Mouse (Mus musculus) lung, embryonic 14.5 days (tissue): ENCODE results near the gene Galnt17. TPM values are rescaled to one million over a fixed set of nuclear protein-coding genes. Genes with fewer than 3 reads are reported as not detected.
A peak's percentile ranks its signal among the peaks of the same experiment; 100 is the strongest.

ENCODE experiments used
- ATAC-seq: fragments of 200-750 bp; cut with Nextera tagmentation; 2 replicates; pipeline ENCODE4 v1.8.0; 2017; ENCODE audit warnings: mild to moderate bottlenecking, moderate TSS enrichment, moderate library complexity; ENCODE audit not compliant: insufficient read depth
- DNase-seq: peaks from one replicate; pipeline ENCODE4 v3.0.0-alpha.2; 2015
- H3K27ac ChIP-seq: fragments of 300-500 bp; sonication (generic); 2 replicates; pipeline ENCODE4 v1.5.1; 2014; ENCODE audit warnings: low read depth, mild to moderate bottlenecking, moderate library complexity
- H3K27me3 ChIP-seq: fragments of 300-500 bp; sonication (generic); 2 replicates; pipeline ENCODE4 v1.6.1; 2014; ENCODE audit warnings: low read length, control low read depth; ENCODE audit not compliant: insufficient read depth
- H3K36me3 ChIP-seq: fragments of 300-500 bp; sonication (generic); 2 replicates; pipeline ENCODE4 v1.6.1; 2014; ENCODE audit warnings: control low read depth; ENCODE audit not compliant: insufficient read depth
- H3K4me1 ChIP-seq: fragments of 300-500 bp; sonication (generic); 2 replicates; pipeline ENCODE4 v1.6.1; 2014; ENCODE audit warnings: antibody characterized with exemption, control low read depth; ENCODE audit not compliant: insufficient read depth
- H3K4me2 ChIP-seq: fragments of 300-500 bp; sonication (generic); 2 replicates; pipeline ENCODE4 v1.6.1; 2014; ENCODE audit warnings: mild to moderate bottlenecking
- H3K4me3 ChIP-seq: fragments of 300-500 bp; sonication (generic); 2 replicates; pipeline ENCODE4 v1.5.1; 2014; ENCODE audit warnings: low read depth, low read length
- H3K9ac ChIP-seq: fragments of 300-500 bp; sonication (generic); 2 replicates; pipeline ENCODE4 v1.6.1; 2014
- H3K9me3 ChIP-seq: fragments of 300-500 bp; sonication (generic); 2 replicates; pipeline ENCODE4 v1.6.1; 2016; ENCODE audit warnings: low read depth, low read length, control low read depth
- CTCF ChIP-seq: IDR thresholded peaks from 2 replicates; pipeline ENCODE4 v1.5.1; 2016; ENCODE audit warnings: antibody characterized with exemption, low read depth
- WGBS: fragments of 180-500 bp; shearing (Covaris S2); extraction: QIAGEN DNeasy Blood & Tissue Kit; methylation state at CpG from one replicate; pipeline ENCODE4 v1.1.7; 2014; 5-methylcytosine and 5-hydroxymethylcytosine counted together
- polyA plus RNA-seq: library from polyadenylated mRNA; unstranded; fragments of >200 nt; fragmentation: Nextera tagmentation; extraction: Ambion mirVana; gene quantifications from 2 replicates; pipeline ENCODE4 v1.2.1, GENCODE M21; 2014

Gene Galnt17
- polyA plus RNA-seq, 1 experiment from 2014 or later, result 1.2 TPM

- Histone ChIP-seq H3K9ac (no peak overlapping the region), H3K27me3 (no peaks in the 10 kb centered on the region), H3K4me2 (no peak overlapping the region), H3K27ac (no peak overlapping the region), H3K4me3 (no peak overlapping the region), H3K9me3 (no peaks in the 10 kb centered on the region), H3K36me3 (no peaks in the 10 kb centered on the region), H3K4me1 (no peaks in the 10 kb centered on the region)
- WGBS, result 32% methylated on average over 1 of the region's 1 CpGs
- no peak for DNase-seq
- TF ChIP-seq CTCF, result peak; percentile 23
- no peak for ATAC-seq
These were observed 230.6 kb downstream of the Galnt17 start for GRCm38 (mm10) chr5:131077682-131078081.

- H3K4me3 ChIP-seq, result no peak overlapping the region
- H3K27ac ChIP-seq, result no peak overlapping the region
- 90% methylated on average over 7 of the region's 7 CpGs for WGBS
- no peak for DNase-seq
- TF ChIP-seq CTCF, result peak; percentile 13; the same call in 1 of the 2 replicates
- no peaks in the 10 kb centered on the region for H3K27me3 ChIP-seq
- H3K36me3 ChIP-seq, result no peaks in the 10 kb centered on the region
- H3K4me2 ChIP-seq, result no peak overlapping the region
- no peak overlapping the region for H3K9ac ChIP-seq
- ATAC-seq, result no peak
- H3K4me1 ChIP-seq, result no peaks in the 10 kb centered on the region
- H3K9me3 ChIP-seq, result no peaks in the 10 kb centered on the region
These were observed 232.5 kb downstream of the Galnt17 start for GRCm38 (mm10) chr5:131075795-131076194.

- Histone ChIP-seq H3K36me3 (no peaks in the 10 kb centered on the region), H3K4me3 (no peak overlapping the region), H3K9ac (no peak overlapping the region), H3K4me1 (no peaks in the 10 kb centered on the region), H3K27me3 (no peaks in the 10 kb centered on the region), H3K9me3 (no peaks in the 10 kb centered on the region), H3K4me2 (no peak overlapping the region), H3K27ac (no peak overlapping the region)
- DNase-seq (no peak), ATAC-seq (no peak)
- no peak for TF ChIP-seq CTCF
- WGBS, result 78% methylated on average over 4 of the region's 4 CpGs
These were observed 234.0 kb downstream of the Galnt17 start for GRCm38 (mm10) chr5:131074295-131074694.

- DNase-seq, result no peak
- Histone ChIP-seq H3K4me1 (no peaks in the 10 kb centered on the region), H3K4me3 (no peak overlapping the region), H3K9ac (no peak overlapping the region), H3K4me2 (no peak overlapping the region), H3K27me3 (no peaks in the 10 kb centered on the region), H3K36me3 (no peaks in the 10 kb centered on the region), H3K9me3 (no peaks in the 10 kb centered on the region), H3K27ac (no peak overlapping the region)
- 85% methylated on average over 6 of the region's 6 CpGs for WGBS
- no peak for ATAC-seq
- TF ChIP-seq CTCF, result no peak
These were observed 243.1 kb downstream of the Galnt17 start for GRCm38 (mm10) chr5:131065174-131065573.

- H3K9ac ChIP-seq, result no peak overlapping the region
- no peak overlapping the region for H3K4me2 ChIP-seq
- H3K27ac ChIP-seq, result no peak overlapping the region
- no peaks in the 10 kb centered on the region for H3K36me3 ChIP-seq
- H3K9me3 ChIP-seq, result no peaks in the 10 kb centered on the region
- H3K4me3 ChIP-seq, result no peak overlapping the region
- H3K4me1 ChIP-seq, result no peaks in the 10 kb centered on the region
- no peaks in the 10 kb centered on the region for H3K27me3 ChIP-seq
- DNase-seq (no peak), ATAC-seq (no peak)
- WGBS, result 50% methylated on average over 4 of the region's 4 CpGs
- no peak for TF ChIP-seq CTCF
These were observed 259.8 kb downstream of the Galnt17 start for GRCm38 (mm10) chr5:131048505-131048904.

GRCm38 (mm10) chr5:131043130-131043529 is 265.2 kb downstream of the Galnt17 start:
- no peak overlapping the region for H3K27ac ChIP-seq
- H3K4me1 ChIP-seq, result no peaks in the 10 kb centered on the region
- TF ChIP-seq CTCF, result no peak
- no peak overlapping the region for H3K9ac ChIP-seq
- no peak overlapping the region for H3K4me3 ChIP-seq
- ATAC-seq (no peak), DNase-seq (no peak)
- no peaks in the 10 kb centered on the region for H3K27me3 ChIP-seq
- no peak overlapping the region for H3K4me2 ChIP-seq
- H3K36me3 ChIP-seq, result no peaks in the 10 kb centered on the region
- no peaks in the 10 kb centered on the region for H3K9me3 ChIP-seq

GRCm38 (mm10) chr5:131040441-131040840 is 267.9 kb downstream of the Galnt17 start:
- Histone ChIP-seq H3K9me3 (no peaks in the 10 kb centered on the region), H3K4me3 (no peak overlapping the region), H3K4me1 (no peaks in the 10 kb centered on the region), H3K9ac (no peak overlapping the region), H3K4me2 (no peak overlapping the region), H3K36me3 (no peaks in the 10 kb centered on the region), H3K27me3 (no peaks in the 10 kb centered on the region), H3K27ac (no peak overlapping the region)
- ATAC-seq (no peak), DNase-seq (no peak)
- WGBS, result 81% methylated on average over 2 of the region's 2 CpGs
- TF ChIP-seq CTCF, result no peak
